Mouse (Mus musculus): ENCODE results near the gene Incenp. TPM values are rescaled to one million over a fixed set of nuclear protein-coding genes. Genes with fewer than 3 reads are reported as not detected.
"Not testable (repeated sequence)": the region's sequence is repeated elsewhere in the genome, so short reads cannot be mapped to it uniquely, and the experiment has no call there.

Gene Incenp
- polyA plus RNA-seq, 1 experiment from 2014 or later: 79.7 TPM

GRCm38 (mm10) chr19:9909351-9909750 is 10.0 kb upstream of the Incenp start:
- Histone ChIP-seq H3K4me3 (ENCODE audit: low read depth, low read length) (no peak overlapping the region), H3K27ac (ENCODE audit: low read depth, low read length) (no peak overlapping the region), H3K4me1 (replicated peaks; ENCODE audit: control insufficient read depth, insufficient read depth, low read length) (no peaks in the 10 kb centered on the region), H3K27me3 (ENCODE audit: control insufficient read depth, insufficient read depth, low read length) (no peaks in the 10 kb centered on the region), H3K36me3 (ENCODE audit: control insufficient read depth, insufficient read depth, low read length) (no peaks in the 10 kb centered on the region), H3K9ac (ENCODE audit: low read depth, low read length) (no peak overlapping the region), H3K4me2 (replicated peaks; ENCODE audit: low read depth, low read length) (no peak overlapping the region), H3K9me3 (ENCODE audit: control insufficient read depth, low read length) (no peaks in the 10 kb centered on the region)
- no peak for DNase-seq (ENCODE audit: low spot score)
- no peak for ATAC-seq (ENCODE audit: low FRiP score)
- 82% methylated on average over 5 of the region's 5 CpGs for WGBS

- not testable (repeated sequence) for H3K4me1 ChIP-seq (replicated peaks; ENCODE audit: control insufficient read depth, insufficient read depth, low read length); DNase-seq (ENCODE audit: low spot score); ATAC-seq (ENCODE audit: low FRiP score); H3K9ac ChIP-seq (ENCODE audit: low read depth, low read length); H3K27ac ChIP-seq (ENCODE audit: low read depth, low read length); H3K4me3 ChIP-seq (ENCODE audit: low read depth, low read length); H3K27me3 ChIP-seq (ENCODE audit: control insufficient read depth, insufficient read depth, low read length); H3K9me3 ChIP-seq (ENCODE audit: control insufficient read depth, low read length); H3K36me3 ChIP-seq (ENCODE audit: control insufficient read depth, insufficient read depth, low read length); H3K4me2 ChIP-seq (replicated peaks; ENCODE audit: low read depth, low read length)
- WGBS: 95% methylated on average over 2 of the region's 2 CpGs
Measured at GRCm38 (mm10) chr19:9900696-9901095, 1.3 kb upstream of the Incenp start.

- DNase-seq (ENCODE audit: low spot score): no peak
- Histone ChIP-seq H3K4me2 (replicated peaks; ENCODE audit: low read depth, low read length) (peak overlapping the region; percentile 37), H3K36me3 (ENCODE audit: control insufficient read depth, insufficient read depth, low read length) (0 out of 2 replicates have a peak, but pooled peaks cover 2% of the 10 kb centered on the region), H3K9ac (ENCODE audit: low read depth, low read length) (peak overlapping the region; percentile 53), H3K4me1 (replicated peaks; ENCODE audit: control insufficient read depth, insufficient read depth, low read length) (peaks cover 5% of the 10 kb centered on the region; the same call in 1 of the 2 replicates), H3K4me3 (ENCODE audit: low read depth, low read length) (peak overlapping the region; percentile 83), H3K9me3 (ENCODE audit: control insufficient read depth, low read length) (no peaks in the 10 kb centered on the region), H3K27ac (ENCODE audit: low read depth, low read length) (peak overlapping the region; percentile 70), H3K27me3 (ENCODE audit: control insufficient read depth, insufficient read depth, low read length) (no peaks in the 10 kb centered on the region)
- ATAC-seq (ENCODE audit: low FRiP score): peak; percentile 82
- WGBS: 9% methylated on average over 10 of the region's 10 CpGs
Measured at GRCm38 (mm10) chr19:9899780-9900146, 412 bp upstream of the Incenp start.

GRCm38 (mm10) chr19:9898339-9899066 is 848 bp downstream of the Incenp start:
- no peaks in the 10 kb centered on the region for H3K27me3 ChIP-seq (ENCODE audit: control insufficient read depth, insufficient read depth, low read length)
- DNase-seq (ENCODE audit: low spot score) (no peak), ATAC-seq (ENCODE audit: low FRiP score) (no peak)
- H3K4me1 ChIP-seq (replicated peaks; ENCODE audit: control insufficient read depth, insufficient read depth, low read length): peaks cover 5% of the 10 kb centered on the region; the same call in 1 of the 2 replicates
- H3K9ac ChIP-seq (ENCODE audit: low read depth, low read length): peak overlapping the region; percentile 88
- H3K4me2 ChIP-seq (replicated peaks; ENCODE audit: low read depth, low read length): peak overlapping the region; percentile 55
- WGBS: 14% methylated on average over 17 of the region's 17 CpGs
- 0 out of 2 replicates have a peak, but pooled peaks cover 9% of the 10 kb centered on the region for H3K36me3 ChIP-seq (ENCODE audit: control insufficient read depth, insufficient read depth, low read length)
- peak overlapping the region; percentile 83 for H3K4me3 ChIP-seq (ENCODE audit: low read depth, low read length)
- H3K9me3 ChIP-seq (ENCODE audit: control insufficient read depth, low read length): no peaks in the 10 kb centered on the region
- peak overlapping the region; percentile 70 for H3K27ac ChIP-seq (ENCODE audit: low read depth, low read length)

- no peaks in the 10 kb centered on the region for H3K9me3 ChIP-seq (ENCODE audit: control insufficient read depth, low read length)
- no peak overlapping the region for H3K4me2 ChIP-seq (replicated peaks; ENCODE audit: low read depth, low read length)
- DNase-seq (ENCODE audit: low spot score) (no peak), ATAC-seq (ENCODE audit: low FRiP score) (no peak)
- H3K4me1 ChIP-seq (replicated peaks; ENCODE audit: control insufficient read depth, insufficient read depth, low read length): peaks cover 5% of the 10 kb centered on the region; the same call in 1 of the 2 replicates
- no peak overlapping the region for H3K9ac ChIP-seq (ENCODE audit: low read depth, low read length)
- H3K4me3 ChIP-seq (ENCODE audit: low read depth, low read length): no peak overlapping the region
- WGBS: 78% methylated on average over 5 of the region's 5 CpGs
- H3K27ac ChIP-seq (ENCODE audit: low read depth, low read length): no peak overlapping the region
- peaks cover 11% of the 10 kb centered on the region; the same call in 1 of the 2 replicates for H3K36me3 ChIP-seq (ENCODE audit: control insufficient read depth, insufficient read depth, low read length)
- no peaks in the 10 kb centered on the region for H3K27me3 ChIP-seq (ENCODE audit: control insufficient read depth, insufficient read depth, low read length)
Measured at GRCm38 (mm10) chr19:9896067-9896466, 3.3 kb downstream of the Incenp start.

- WGBS: 97% methylated on average over 8 of the region's 8 CpGs
- Histone ChIP-seq H3K9me3 (ENCODE audit: control insufficient read depth, low read length) (no peaks in the 10 kb centered on the region), H3K27ac (ENCODE audit: low read depth, low read length) (no peak overlapping the region), H3K9ac (ENCODE audit: low read depth, low read length) (no peak overlapping the region), H3K27me3 (ENCODE audit: control insufficient read depth, insufficient read depth, low read length) (no peaks in the 10 kb centered on the region), H3K4me3 (ENCODE audit: low read depth, low read length) (no peak overlapping the region), H3K4me2 (replicated peaks; ENCODE audit: low read depth, low read length) (no peak overlapping the region), H3K36me3 (ENCODE audit: control insufficient read depth, insufficient read depth, low read length) (peaks cover 6% of the 10 kb centered on the region), H3K4me1 (replicated peaks; ENCODE audit: control insufficient read depth, insufficient read depth, low read length) (no peaks in the 10 kb centered on the region)
- ATAC-seq (ENCODE audit: low FRiP score): no peak
- no peak for DNase-seq (ENCODE audit: low spot score)
Measured at GRCm38 (mm10) chr19:9886771-9887170, 12.6 kb downstream of the Incenp start.

- DNase-seq (ENCODE audit: low spot score) (no peak), ATAC-seq (ENCODE audit: low FRiP score) (no peak)
- H3K27me3 ChIP-seq (ENCODE audit: control insufficient read depth, insufficient read depth, low read length): no peaks in the 10 kb centered on the region
- no peaks in the 10 kb centered on the region for H3K4me1 ChIP-seq (replicated peaks; ENCODE audit: control insufficient read depth, insufficient read depth, low read length)
- H3K4me3 ChIP-seq (ENCODE audit: low read depth, low read length): no peak overlapping the region
- H3K9me3 ChIP-seq (ENCODE audit: control insufficient read depth, low read length): no peaks in the 10 kb centered on the region
- no peak overlapping the region for H3K27ac ChIP-seq (ENCODE audit: low read depth, low read length)
- no peak overlapping the region for H3K9ac ChIP-seq (ENCODE audit: low read depth, low read length)
- H3K36me3 ChIP-seq (ENCODE audit: control insufficient read depth, insufficient read depth, low read length): peaks cover 6% of the 10 kb centered on the region
- H3K4me2 ChIP-seq (replicated peaks; ENCODE audit: low read depth, low read length): no peak overlapping the region
- WGBS: 88% methylated on average over 1 of the region's 1 CpGs
Measured at GRCm38 (mm10) chr19:9886348-9886747, 13.0 kb downstream of the Incenp start.

GRCm38 (mm10) chr19:9878186-9878835 is 21.0 kb downstream of the Incenp start:
- peaks cover 30% of the 10 kb centered on the region for H3K36me3 ChIP-seq (ENCODE audit: control insufficient read depth, insufficient read depth, low read length)
- no peak overlapping the region for H3K27ac ChIP-seq (ENCODE audit: low read depth, low read length)
- WGBS: 93% methylated on average over 20 of the region's 20 CpGs
- no peak for DNase-seq (ENCODE audit: low spot score)
- H3K27me3 ChIP-seq (ENCODE audit: control insufficient read depth, insufficient read depth, low read length): no peaks in the 10 kb centered on the region
- H3K9ac ChIP-seq (ENCODE audit: low read depth, low read length): no peak overlapping the region
- no peak for ATAC-seq (ENCODE audit: low FRiP score)
- H3K4me2 ChIP-seq (replicated peaks; ENCODE audit: low read depth, low read length): no peak overlapping the region
- no peaks in the 10 kb centered on the region for H3K9me3 ChIP-seq (ENCODE audit: control insufficient read depth, low read length)
- no peak overlapping the region for H3K4me3 ChIP-seq (ENCODE audit: low read depth, low read length)
- H3K4me1 ChIP-seq (replicated peaks; ENCODE audit: control insufficient read depth, insufficient read depth, low read length): no peaks in the 10 kb centered on the region

- Histone ChIP-seq H3K4me1 (replicated peaks; ENCODE audit: control insufficient read depth, insufficient read depth, low read length) (no peaks in the 10 kb centered on the region), H3K9ac (ENCODE audit: low read depth, low read length) (no peak overlapping the region), H3K36me3 (ENCODE audit: control insufficient read depth, insufficient read depth, low read length) (no peaks in the 10 kb centered on the region), H3K9me3 (ENCODE audit: control insufficient read depth, low read length) (no peaks in the 10 kb centered on the region), H3K4me3 (ENCODE audit: low read depth, low read length) (no peak overlapping the region), H3K4me2 (replicated peaks; ENCODE audit: low read depth, low read length) (no peak overlapping the region), H3K27me3 (ENCODE audit: control insufficient read depth, insufficient read depth, low read length) (no peaks in the 10 kb centered on the region), H3K27ac (ENCODE audit: low read depth, low read length) (no peak overlapping the region)
- DNase-seq (ENCODE audit: low spot score) (no peak), ATAC-seq (ENCODE audit: low FRiP score) (no peak)
Measured at GRCm38 (mm10) chr19:9865466-9865865, 33.9 kb downstream of the Incenp start.
